Mouse (Mus musculus): ENCODE measurements at regions not wholly inside any gene's neighbourhood (a gene's known extent, or its start where the extent isn't known, plus 50 kb on each side); places are given as distances from the start of the nearest gene placed in this dataset.

- no peak overlapping the region for H3ac ChIP-seq (ENCODE audit: control insufficient read depth, insufficient read length, low read depth)
- no peaks in the 10 kb centered on the region for H3K79me3 ChIP-seq (ENCODE audit: low read depth)
- no peak for TF ChIP-seq FOSL1 (IDR thresholded peaks at IDR 0.05; ENCODE audit: insufficient read depth, low read length, poor library complexity, severe bottlenecking)
- TF ChIP-seq MAX (IDR thresholded peaks at IDR 0.05): no peak
- no peak for TF ChIP-seq MYOG (IDR thresholded peaks at IDR 0.05; ENCODE audit: control insufficient read depth, extremely low read depth, insufficient read length)
- TF ChIP-seq CEBPB (IDR thresholded peaks at IDR 0.05; ENCODE audit: low read depth): no peak
- TF ChIP-seq USF1 (IDR thresholded peaks at IDR 0.05; ENCODE audit: low read depth): no peak
- TF ChIP-seq CTCF (IDR thresholded peaks at IDR 0.05; ENCODE audit: control insufficient read depth, insufficient read depth, insufficient read length): no peak
- no peak for TF ChIP-seq MYOD1 (IDR thresholded peaks at IDR 0.05; ENCODE audit: control insufficient read depth, insufficient read length, low read depth)
- no peaks in the 10 kb centered on the region for H3K79me2 ChIP-seq (ENCODE audit: control insufficient read depth, insufficient read depth)
- H3K4me3 ChIP-seq (ENCODE audit: insufficient read depth, poor library complexity, severe bottlenecking): no peak overlapping the region
- no peaks in the 10 kb centered on the region for H3K27me3 ChIP-seq (ENCODE audit: control insufficient read depth, insufficient read depth, insufficient read length)
- no peaks in the 10 kb centered on the region for H3K36me3 ChIP-seq (ENCODE audit: control insufficient read depth, insufficient read depth)
Measured at GRCm38 (mm10) chr3:102596944-102597551, 127.3 kb downstream of the Ngf start.

- H3K79me2 ChIP-seq (ENCODE audit: control insufficient read depth, insufficient read depth): no peaks in the 10 kb centered on the region
- no peak overlapping the region for H3K4me3 ChIP-seq (ENCODE audit: insufficient read depth, poor library complexity, severe bottlenecking)
- TF ChIP-seq CTCF (IDR thresholded peaks at IDR 0.05; ENCODE audit: control insufficient read depth, insufficient read depth, insufficient read length) (no peak), FOSL1 (IDR thresholded peaks at IDR 0.05; ENCODE audit: insufficient read depth, low read length, poor library complexity, severe bottlenecking) (no peak), CEBPB (IDR thresholded peaks at IDR 0.05; ENCODE audit: low read depth) (no peak), MAX (IDR thresholded peaks at IDR 0.05) (no peak), MYOG (IDR thresholded peaks at IDR 0.05; ENCODE audit: control insufficient read depth, extremely low read depth, insufficient read length) (no peak), USF1 (IDR thresholded peaks at IDR 0.05; ENCODE audit: low read depth) (no peak), MYOD1 (IDR thresholded peaks at IDR 0.05; ENCODE audit: control insufficient read depth, insufficient read length, low read depth) (no peak)
Measured at GRCm38 (mm10) chr3:102599061-102599460, 129.3 kb downstream of the Ngf start.

GRCm38 (mm10) chr3:102602766-102603165 is 131.6 kb upstream of the Tspan2 start:
- TF ChIP-seq USF1 (IDR thresholded peaks at IDR 0.05; ENCODE audit: low read depth) (no peak), CTCF (IDR thresholded peaks at IDR 0.05; ENCODE audit: control insufficient read depth, insufficient read depth, insufficient read length) (no peak), MYOG (IDR thresholded peaks at IDR 0.05; ENCODE audit: control insufficient read depth, extremely low read depth, insufficient read length) (no peak), CEBPB (IDR thresholded peaks at IDR 0.05; ENCODE audit: low read depth) (no peak), MAX (IDR thresholded peaks at IDR 0.05) (no peak), FOSL1 (IDR thresholded peaks at IDR 0.05; ENCODE audit: insufficient read depth, low read length, poor library complexity, severe bottlenecking) (no peak), MYOD1 (IDR thresholded peaks at IDR 0.05; ENCODE audit: control insufficient read depth, insufficient read length, low read depth) (no peak)
- Histone ChIP-seq H3K79me3 (ENCODE audit: low read depth) (no peaks in the 10 kb centered on the region), H3K4me3 (ENCODE audit: insufficient read depth, poor library complexity, severe bottlenecking) (no peak overlapping the region), H3K27me3 (ENCODE audit: control insufficient read depth, insufficient read depth, insufficient read length) (no peaks in the 10 kb centered on the region), H3K79me2 (ENCODE audit: control insufficient read depth, insufficient read depth) (no peaks in the 10 kb centered on the region), H3K36me3 (ENCODE audit: control insufficient read depth, insufficient read depth) (no peaks in the 10 kb centered on the region), H3ac (ENCODE audit: control insufficient read depth, insufficient read length, low read depth) (no peak overlapping the region)

More at GRCm38 (mm10) chr3:102599061-102599460, 129.3 kb downstream of the Ngf start:
- no peaks in the 10 kb centered on the region for H3K36me3 ChIP-seq (ENCODE audit: control insufficient read depth, insufficient read depth)
- H3K79me3 ChIP-seq (ENCODE audit: low read depth): no peaks in the 10 kb centered on the region
- no peaks in the 10 kb centered on the region for H3K27me3 ChIP-seq (ENCODE audit: control insufficient read depth, insufficient read depth, insufficient read length)
- H3ac ChIP-seq (ENCODE audit: control insufficient read depth, insufficient read length, low read depth): no peak overlapping the region

- Histone ChIP-seq H3K79me3 (ENCODE audit: low read depth) (no peaks in the 10 kb centered on the region), H3ac (ENCODE audit: control insufficient read depth, insufficient read length, low read depth) (no peak overlapping the region), H3K79me2 (ENCODE audit: control insufficient read depth, insufficient read depth) (no peaks in the 10 kb centered on the region), H3K4me3 (ENCODE audit: insufficient read depth, poor library complexity, severe bottlenecking) (no peak overlapping the region), H3K36me3 (ENCODE audit: control insufficient read depth, insufficient read depth) (no peaks in the 10 kb centered on the region), H3K27me3 (ENCODE audit: control insufficient read depth, insufficient read depth, insufficient read length) (no peaks in the 10 kb centered on the region)
- no peak for TF ChIP-seq CTCF (IDR thresholded peaks at IDR 0.05; ENCODE audit: control insufficient read depth, insufficient read depth, insufficient read length)
- no peak for TF ChIP-seq MYOD1 (IDR thresholded peaks at IDR 0.05; ENCODE audit: control insufficient read depth, insufficient read length, low read depth)
- TF ChIP-seq CEBPB (IDR thresholded peaks at IDR 0.05; ENCODE audit: low read depth): no peak
- TF ChIP-seq FOSL1 (IDR thresholded peaks at IDR 0.05; ENCODE audit: insufficient read depth, low read length, poor library complexity, severe bottlenecking): no peak
- TF ChIP-seq MAX (IDR thresholded peaks at IDR 0.05): no peak
- no peak for TF ChIP-seq USF1 (IDR thresholded peaks at IDR 0.05; ENCODE audit: low read depth)
- no peak for TF ChIP-seq MYOG (IDR thresholded peaks at IDR 0.05; ENCODE audit: control insufficient read depth, extremely low read depth, insufficient read length)
Measured at GRCm38 (mm10) chr3:102605284-102605683, 129.0 kb upstream of the Tspan2 start.

GRCm38 (mm10) chr3:102610970-102611369 is 123.4 kb upstream of the Tspan2 start:
- TF ChIP-seq CTCF (IDR thresholded peaks at IDR 0.05; ENCODE audit: control insufficient read depth, insufficient read depth, insufficient read length) (no peak), USF1 (IDR thresholded peaks at IDR 0.05; ENCODE audit: low read depth) (no peak), CEBPB (IDR thresholded peaks at IDR 0.05; ENCODE audit: low read depth) (no peak), MYOD1 (IDR thresholded peaks at IDR 0.05; ENCODE audit: control insufficient read depth, insufficient read length, low read depth) (no peak), FOSL1 (IDR thresholded peaks at IDR 0.05; ENCODE audit: insufficient read depth, low read length, poor library complexity, severe bottlenecking) (no peak), MAX (IDR thresholded peaks at IDR 0.05) (no peak), MYOG (IDR thresholded peaks at IDR 0.05; ENCODE audit: control insufficient read depth, extremely low read depth, insufficient read length) (no peak)
- Histone ChIP-seq H3ac (ENCODE audit: control insufficient read depth, insufficient read length, low read depth) (no peak overlapping the region), H3K4me3 (ENCODE audit: insufficient read depth, poor library complexity, severe bottlenecking) (no peak overlapping the region), H3K27me3 (ENCODE audit: control insufficient read depth, insufficient read depth, insufficient read length) (no peaks in the 10 kb centered on the region), H3K79me3 (ENCODE audit: low read depth) (no peaks in the 10 kb centered on the region), H3K79me2 (ENCODE audit: control insufficient read depth, insufficient read depth) (no peaks in the 10 kb centered on the region), H3K36me3 (ENCODE audit: control insufficient read depth, insufficient read depth) (no peaks in the 10 kb centered on the region)
